Mouse (Mus musculus): Measurements from ENCODE around the gene Rfx7. TPM values are rescaled to one million over a fixed set of nuclear protein-coding genes. Genes with fewer than 3 reads are reported as not detected.

Rfx7 gene
- polyA plus RNA-seq, 1 experiment from 2014 or later, result 19.8 TPM

Small RNA genes within 50 kb of the gene (microRNA-seq; reads per million reads assigned to microRNA genes)
- gene Gm28010, result not detected

Other genes with a start within 250 kb of the Rfx7 start
- gene Mns1, start 94.2 kb upstream of the Rfx7 start, polyA plus RNA-seq (2015; fragmentation: Nextera tagmentation; extraction: Ambion mirVana), result 16.1 and 19.9 TPM in 2 replicates
- gene Tex9, start 40.0 kb upstream of the Rfx7 start, polyA plus RNA-seq (2015; fragmentation: Nextera tagmentation; extraction: Ambion mirVana), result 50.7 and 53.0 TPM in 2 replicates
- gene Nedd4, start 130.1 kb downstream of the Rfx7 start, polyA plus RNA-seq (2015; fragmentation: Nextera tagmentation; extraction: Ambion mirVana), result 563 and 595 TPM in 2 replicates